Mouse (Mus musculus): ENCODE data around the gene Ccm2l. TPM values are rescaled to one million over a fixed set of nuclear protein-coding genes. Genes with fewer than 3 reads are reported as not detected.

Ccm2l gene
- polyA plus RNA-seq (2017; shearing (Covaris generic)) = not detected

GRCm38 (mm10) chr2:153065747-153066508 lies at the start of gene Ccm2l:
Gene Ccm2l (plus strand): TSS chr2:153065955.

GRCm38 (mm10) chr2:153031126-153032082 lies 34.4 kb upstream of the Ccm2l start, which contains the start of gene Xkr7:
Gene Xkr7 (plus strand): TSS chr2:153031852.

GRCm38 (mm10) chr2:153108313-153109264 lies 42.8 kb downstream of the Ccm2l start, which contains the start of gene Hck:
Gene Hck (plus strand): TSS chr2:153108468.

Other genes starting within 250 kb of the Ccm2l start
- 68.9 TPM for gene Bcl2l1, start 234.2 kb upstream of the Ccm2l start, polyA plus RNA-seq (2017; shearing (Covaris generic))
- gene Tpx2, start 218.0 kb upstream of the Ccm2l start, polyA plus RNA-seq (2017; shearing (Covaris generic)) = 0.49 TPM
- gene Mylk2, start 154.6 kb upstream of the Ccm2l start, polyA plus RNA-seq (2017; shearing (Covaris generic)) = not detected
- not detected for gene Foxs1, start 132.7 kb upstream of the Ccm2l start, polyA plus RNA-seq (2017; shearing (Covaris generic))
- gene Dusp15, start 114.3 kb upstream of the Ccm2l start, polyA plus RNA-seq (2017; shearing (Covaris generic)) = not detected
- gene Ttll9, start 103.5 kb upstream of the Ccm2l start, polyA plus RNA-seq (2017; shearing (Covaris generic)) = not detected
- 80.7 TPM for gene Pdrg1, start 50.5 kb upstream of the Ccm2l start, polyA plus RNA-seq (2017; shearing (Covaris generic))
- gene Xkr7, start 34.1 kb upstream of the Ccm2l start, polyA plus RNA-seq (2017; shearing (Covaris generic)) = not detected
- gene Hck, start 42.5 kb downstream of the Ccm2l start, polyA plus RNA-seq (2017; shearing (Covaris generic)) = not detected
- gene Tm9sf4, start 95.3 kb downstream of the Ccm2l start, polyA plus RNA-seq (2017; shearing (Covaris generic)) = 45.9 TPM
- gene Tspyl3, start 159.5 kb downstream of the Ccm2l start, polyA plus RNA-seq (2017; shearing (Covaris generic)) = 8.6 TPM
- 12.9 TPM for gene Plagl2, start 175.5 kb downstream of the Ccm2l start, polyA plus RNA-seq (2017; shearing (Covaris generic))
- 10.1 TPM for gene Pofut1, start 175.6 kb downstream of the Ccm2l start, polyA plus RNA-seq (2017; shearing (Covaris generic))
- gene Kif3b, start 225.5 kb downstream of the Ccm2l start, polyA plus RNA-seq (2017; shearing (Covaris generic)) = 9.4 TPM

Measured in effector memory CD4-positive, alpha-beta T cell, adult 5 months (primary cell).